Mouse (Mus musculus) frontal cortex, postnatal 10 days (tissue): ENCODE measurements around the gene Ripor1.

ENCODE experiments used
- DNase-seq, 2 experiments: peaks; one replicate each; pipeline ENCODE4 v3.0.0; 2022; ENCODE audit warnings: low spot score in 2 of 2, mixed read lengths in 1 of 2

Gene Ripor1

DNA sequence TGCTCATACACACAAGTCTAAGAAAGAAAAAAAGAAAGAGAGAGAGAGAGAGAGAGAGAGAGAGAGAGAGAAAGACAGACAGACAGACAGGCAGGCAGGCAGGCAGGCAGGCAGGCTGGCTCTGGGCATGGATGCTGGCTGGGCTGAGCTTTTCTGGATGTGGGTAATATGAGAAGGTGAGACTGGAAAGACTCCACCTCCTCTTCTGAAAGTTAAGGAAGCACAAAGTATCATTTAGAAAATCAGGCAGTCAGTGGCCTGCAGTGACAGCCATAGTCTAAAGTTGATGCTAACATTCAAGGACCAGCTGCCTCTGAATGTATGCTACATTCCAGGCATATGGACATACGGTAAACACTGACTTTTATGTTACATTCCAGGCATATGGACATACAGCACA is 19.8 kb downstream of the Ripor1 start:
- DNase-seq = no peak

DNA sequence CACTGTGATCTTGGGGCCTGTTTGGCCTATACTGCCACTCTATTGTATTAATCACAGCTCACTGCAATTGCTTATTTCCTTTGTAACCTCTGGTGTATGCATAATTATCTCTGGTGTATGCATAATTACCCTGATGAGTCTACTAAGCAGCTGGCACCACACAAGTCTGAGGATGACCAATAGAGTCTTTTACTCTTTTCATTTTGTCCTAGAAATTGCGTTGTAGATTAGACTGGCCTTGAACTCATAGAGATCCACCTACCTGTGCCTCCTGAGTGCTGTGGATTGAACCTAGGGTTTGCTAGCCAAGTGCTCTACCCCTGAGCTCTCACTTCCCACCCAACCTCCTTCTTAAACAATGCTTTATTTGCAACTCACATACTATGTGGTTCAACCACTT is 21.0 kb downstream of the Ripor1 start:
- DNase-seq = no peak

DNA sequence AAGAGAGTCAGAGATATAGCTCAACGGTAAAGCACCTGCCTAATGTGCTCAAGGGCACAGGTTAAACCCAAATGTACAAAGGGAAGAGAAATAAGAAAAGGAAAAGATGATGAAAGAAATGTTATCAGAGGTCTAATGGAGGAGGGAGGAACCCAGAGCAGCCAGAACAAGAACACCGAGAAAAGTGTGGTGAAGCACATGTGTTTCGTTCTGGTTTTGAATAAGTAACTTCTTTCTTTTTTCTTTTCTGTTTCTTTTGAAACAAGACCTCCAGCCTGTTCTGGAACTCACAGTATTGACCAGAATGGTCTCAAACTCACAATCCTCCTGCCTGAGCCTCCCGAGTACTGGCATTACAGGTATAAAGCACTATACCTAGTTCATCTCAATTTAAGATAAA is 24.3 kb downstream of the Ripor1 start:
- no peak for DNase-seq

GRCm38 (mm10) chr8:105634771-105635458 is 29.9 kb downstream of the Ripor1 start:
- no peak for DNase-seq

GRCm38 (mm10) chr8:105635481-105635880 is 30.4 kb downstream of the Ripor1 start:
- no peak for DNase-seq

DNA sequence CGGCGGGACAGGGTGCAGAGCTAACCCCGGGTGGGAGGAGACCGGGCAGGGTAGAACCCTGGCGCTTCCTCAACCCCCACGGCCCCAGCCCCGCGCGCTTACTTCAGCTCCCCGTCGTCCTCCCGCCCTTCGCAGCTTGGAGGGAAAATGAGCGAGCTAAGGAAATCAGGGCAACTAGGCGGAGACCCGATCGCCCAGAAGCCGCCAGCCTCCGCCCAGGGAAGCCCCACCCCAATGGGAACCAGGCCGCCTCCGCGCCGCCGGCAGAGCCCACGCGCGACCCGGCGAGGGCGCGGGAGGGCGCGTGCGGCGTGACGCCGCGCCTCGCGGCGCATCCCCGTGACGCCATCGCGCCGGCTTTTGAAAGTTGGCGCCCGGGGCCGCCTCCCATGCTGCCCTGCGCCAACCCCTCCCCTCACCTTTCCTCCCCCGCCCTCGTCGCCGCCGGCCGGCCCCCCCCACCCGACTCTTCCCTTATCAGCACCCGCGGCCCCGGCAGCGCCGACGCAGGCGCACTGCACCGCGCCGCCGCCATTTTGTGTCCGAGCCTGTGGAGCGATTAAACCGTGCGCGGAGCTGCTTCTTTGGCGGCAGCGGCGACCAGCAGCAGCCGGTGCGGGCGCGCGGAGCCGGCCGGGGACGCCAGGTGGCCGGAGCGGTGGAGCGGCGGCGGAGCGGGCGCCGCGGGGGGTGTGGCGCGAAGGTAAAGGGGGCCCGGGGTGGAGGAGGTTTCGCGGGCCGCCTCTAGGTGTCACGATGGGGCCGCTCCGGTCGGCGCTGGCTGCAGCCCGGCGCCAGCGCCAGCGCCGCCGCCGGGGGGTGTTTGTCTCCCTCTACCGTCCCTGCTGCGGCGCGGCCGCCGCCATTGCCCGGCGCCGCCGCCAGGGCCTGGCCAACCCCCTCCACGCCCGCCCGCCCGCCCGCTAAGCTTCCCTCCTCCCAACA is 31.2 kb downstream of the Ripor1 start, which contains the start of gene Ctcf:
Gene Ctcf, plus strand, starts transcription at position 551 of the 945 bp plus-strand sequence.
- DNase-seq = peak; percentile 85 to 90

DNA sequence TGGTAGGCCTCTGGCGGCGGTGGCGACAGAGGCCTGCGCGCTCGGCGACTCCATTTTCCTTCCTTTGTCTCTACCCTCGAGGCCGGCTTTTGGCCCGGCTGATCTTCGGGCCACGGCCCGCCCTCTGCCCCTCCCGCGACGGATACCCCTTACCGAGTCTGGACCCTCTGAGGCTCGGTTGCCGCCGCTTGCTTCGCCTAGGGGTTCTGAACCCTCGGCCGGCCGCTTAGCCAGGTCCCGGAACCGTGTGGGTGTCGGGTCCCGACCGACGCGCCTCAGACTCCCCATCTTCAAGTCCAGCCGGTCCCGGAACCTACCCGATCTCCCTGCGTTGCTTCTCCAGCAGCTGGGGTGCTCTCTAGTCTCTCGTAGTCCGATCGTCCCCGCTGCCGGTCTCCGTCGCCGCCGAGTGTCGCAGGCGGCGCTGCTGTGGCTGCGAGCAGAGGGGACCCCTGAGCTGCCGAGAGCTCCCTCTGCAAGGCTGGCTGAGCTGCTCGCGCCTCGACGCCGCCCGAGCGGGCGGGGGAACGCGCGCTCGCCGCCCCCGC is 32.0 kb downstream of the Ripor1 start, which contains the start of gene Agrp:
Gene Agrp, minus strand, starts transcription at position 431 of the 548 bp plus-strand sequence.
- DNase-seq = peak; percentile 45 to 61

DNA sequence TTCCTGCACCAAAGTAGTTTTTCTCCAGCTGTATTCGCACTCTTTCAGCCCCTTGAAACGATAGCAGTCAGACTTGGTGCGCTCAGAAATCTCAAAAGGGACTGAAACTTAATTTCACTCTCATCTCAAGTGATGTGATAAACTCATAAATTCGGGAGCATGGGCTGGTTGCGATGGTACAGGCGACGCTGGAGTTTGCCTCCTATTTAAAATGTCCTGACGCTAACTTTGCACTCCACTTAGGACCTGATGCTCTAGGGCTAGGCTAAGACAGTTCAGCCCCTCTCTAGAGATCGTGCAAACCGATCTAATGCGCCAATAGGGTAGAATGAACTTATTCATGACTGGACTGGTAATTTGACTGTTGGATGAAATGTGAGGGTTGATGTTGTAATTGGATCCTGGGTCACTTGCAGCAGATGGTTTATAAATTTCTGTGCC is 32.6 kb downstream of the Ripor1 start:
- no peak for DNase-seq

GRCm38 (mm10) chr8:105638510-105638909 is 33.5 kb downstream of the Ripor1 start:
- DNase-seq = no peak

DNA sequence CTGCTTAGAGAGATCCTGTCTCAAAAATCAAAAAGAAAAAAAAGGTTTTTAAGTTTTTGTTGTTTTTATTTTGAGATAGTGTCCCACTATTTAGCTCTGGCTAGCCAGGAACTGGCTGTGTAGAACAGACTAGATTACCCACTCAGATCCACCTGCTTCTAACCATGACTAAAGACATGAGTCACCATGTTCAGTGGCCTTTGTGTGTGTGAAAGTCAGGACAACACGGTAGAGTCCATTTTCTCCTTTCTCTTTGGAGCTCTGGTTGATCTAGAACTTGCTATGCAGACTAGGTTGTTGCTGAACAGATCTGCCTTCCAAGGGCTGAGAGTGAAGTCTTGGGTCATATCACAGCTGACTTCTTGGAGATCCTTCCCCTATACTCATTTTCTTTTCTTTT is 34.8 kb downstream of the Ripor1 start:
- no peak for DNase-seq

- DNase-seq = no peak
These were observed 35.5 kb downstream of the Ripor1 start for GRCm38 (mm10) chr8:105640511-105640910.

- DNase-seq = no peak
These were observed 40.1 kb downstream of the Ripor1 start for GRCm38 (mm10) chr8:105645205-105645604.

- no peak for DNase-seq
These were observed 43.9 kb downstream of the Ripor1 start for GRCm38 (mm10) chr8:105648929-105649328.

DNA sequence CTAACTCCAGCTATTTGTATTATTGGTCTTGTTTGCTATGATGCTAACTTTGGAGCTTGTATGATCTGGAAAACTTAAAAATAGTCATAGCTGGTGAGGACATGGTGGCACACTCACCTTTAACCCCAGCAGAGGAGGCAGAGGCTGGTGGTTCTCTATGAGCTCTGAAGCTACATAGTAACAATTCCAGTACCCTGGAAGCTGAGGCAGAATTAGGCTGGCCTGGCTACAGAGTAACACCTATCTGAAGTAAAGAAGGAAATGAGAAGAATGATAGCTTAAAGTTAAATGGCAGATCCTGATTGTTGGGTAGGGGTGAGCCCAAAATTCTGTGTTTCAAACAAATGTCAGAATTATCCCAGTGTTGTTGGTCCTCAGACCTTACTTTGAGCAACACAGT is 52.6 kb downstream of the Ripor1 start:
- no peak for DNase-seq

GRCm38 (mm10) chr8:105661167-105661566 is 56.1 kb downstream of the Ripor1 start:
- no peak for DNase-seq
